Mouse (Mus musculus) testis, adult 2 months (tissue): Measurements from ENCODE around the gene Syn2.

Source experiments
- CTCF ChIP-seq: fragments of 200-500 bp; IDR thresholded peaks from 2 replicates; pipeline ENCODE4 v1.5.1; 2012; ENCODE audit warnings: low read depth, mild to moderate bottlenecking, inconsistent platforms, low read length, moderate library complexity; ENCODE audit not compliant: control insufficient read depth, insufficient read depth, insufficient replicate concordance
- POLR2A ChIP-seq: fragments of 200-500 bp; IDR thresholded peaks from 2 replicates; pipeline ENCODE4 v1.6.1; 2012; ENCODE audit warnings: low read depth, mild to moderate bottlenecking, inconsistent platforms, low read length, moderate library complexity; ENCODE audit not compliant: control insufficient read depth

DNA sequence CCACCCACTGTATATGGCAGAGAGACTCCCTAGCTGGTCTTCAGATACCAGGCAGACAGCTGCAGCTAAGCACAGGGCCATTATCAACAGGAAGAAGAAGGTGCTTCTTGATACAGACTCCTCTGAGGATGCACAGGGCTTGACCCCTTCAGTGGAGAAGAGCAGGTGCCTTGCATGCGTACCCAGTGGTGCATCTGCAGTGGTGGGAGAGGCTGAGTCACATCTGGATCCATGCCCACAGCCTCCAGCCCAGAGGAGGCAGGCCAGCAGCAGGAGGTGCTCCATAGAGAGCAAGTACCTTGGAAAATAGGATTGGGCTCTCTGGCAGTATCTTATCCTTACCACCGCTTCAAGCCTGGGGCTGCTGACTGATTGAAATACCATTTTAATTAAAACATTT is 159.2 kb downstream of the Syn2 start:
- TF ChIP-seq POLR2A, result no peak
- no peak for TF ChIP-seq CTCF
